Mouse (Mus musculus): ENCODE data around the gene Marco.

The Marco gene

GRCm38 (mm10) chr1:120441587-120441986 lies 63.2 kb downstream of the Marco start:
- DNase-seq (ENCODE audit: low read depth, low spot score): no peak

DNA sequence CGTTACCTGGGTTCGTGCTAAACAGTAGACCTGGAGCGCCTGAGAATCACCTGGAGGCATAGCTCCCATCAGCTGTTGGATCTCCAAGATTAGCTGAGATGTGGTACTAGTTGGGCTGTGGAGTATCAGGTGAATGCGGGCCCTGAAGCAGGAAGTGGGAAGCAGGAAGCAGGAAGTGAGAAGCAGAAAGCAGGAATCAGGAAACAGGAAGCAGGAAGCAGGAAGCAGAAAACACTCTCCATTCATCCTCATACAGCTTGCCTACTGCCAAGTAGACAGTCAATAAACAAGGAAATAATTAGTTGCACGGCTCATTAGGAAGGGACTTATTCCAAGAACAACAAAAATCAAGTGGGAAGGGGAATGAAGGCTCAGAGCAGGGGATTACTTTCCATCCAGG lies 69.2 kb downstream of the Marco start:
- DNase-seq (ENCODE audit: low read depth, low spot score): no peak

DNA sequence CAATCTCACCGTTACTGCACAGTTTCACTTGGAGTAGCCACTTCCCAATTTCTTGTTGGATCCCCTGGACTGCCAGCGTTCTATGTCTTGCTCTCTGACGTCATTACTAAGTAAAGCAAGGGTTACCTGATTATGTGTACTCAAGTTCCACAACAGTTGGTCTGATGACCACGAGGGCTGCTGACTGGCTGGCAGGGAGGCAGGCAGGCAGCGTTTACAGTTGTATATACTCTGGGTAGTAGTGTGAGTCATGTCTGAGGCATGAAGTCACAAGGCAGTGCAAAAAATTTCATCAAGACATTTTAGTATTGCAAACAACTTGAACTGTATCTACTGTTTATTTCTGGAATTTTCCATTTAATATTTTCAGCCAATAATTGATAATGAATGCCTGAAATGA lies 74.7 kb downstream of the Marco start:
- no peak for DNase-seq (ENCODE audit: low read depth, low spot score)

- DNase-seq (ENCODE audit: low read depth, low spot score): no peak
Measured at GRCm38 (mm10) chr1:120425587-120425986, 79.2 kb downstream of the Marco start.

Measured in A20 (cell line).